Mouse (Mus musculus) E14TG2a.4 (cell line): ENCODE results near the gene Ppox.

Experiments
- H3K27me3 ChIP-seq: 2 replicates; pipeline ENCODE4 v1.6.1; 2014; ENCODE audit warnings: low read length, control low read depth; ENCODE audit not compliant: insufficient read depth
- H3K36me3 ChIP-seq: 2 replicates; pipeline ENCODE4 v1.6.1; 2014; ENCODE audit warnings: low read length, control low read depth; ENCODE audit not compliant: insufficient read depth
- H3K4me1 ChIP-seq: replicated peaks from 2 replicates; pipeline ENCODE4 v1.6.1; 2014; ENCODE audit warnings: low read depth, low read length, control low read depth
- H3K4me3 ChIP-seq: replicated peaks from 2 replicates; pipeline ENCODE4 v1.5.1; 2014; ENCODE audit warnings: mild to moderate bottlenecking, low read length
- H3K9me3 ChIP-seq: 2 replicates; pipeline ENCODE4 v1.6.1; 2014; ENCODE audit warnings: low read length, control low read depth
- CTCF ChIP-seq: conservative IDR thresholded peaks from 2 replicates; pipeline ENCODE4 v1.5.1; 2014; ENCODE audit warnings: low read length
- NANOG ChIP-seq: IDR thresholded peaks from 2 replicates; pipeline ENCODE4 v1.6.1; 2014; ENCODE audit warnings: borderline replicate concordance, low read length, mixed read lengths
- POU5F1 ChIP-seq: IDR thresholded peaks from 2 replicates; pipeline ENCODE4 v1.6.1; 2014; ENCODE audit warnings: low read length, borderline replicate concordance

Gene Ppox

GRCm38 (mm10) chr1:171265971-171266744 is 14.8 kb downstream of the Ppox start:
- Histone ChIP-seq H3K27me3 (0 out of 2 replicates have a peak, but pooled peaks cover 1% of the 10 kb centered on the region), H3K36me3 (no peaks in the 10 kb centered on the region), H3K4me3 (no peak overlapping the region), H3K4me1 (peaks cover 27% of the 10 kb centered on the region), H3K9me3 (no peaks in the 10 kb centered on the region)
- TF ChIP-seq POU5F1, result no peak
- TF ChIP-seq CTCF, result no peak
- no peak for TF ChIP-seq NANOG

GRCm38 (mm10) chr1:171263666-171264461 is 17.1 kb downstream of the Ppox start:
- H3K4me3 ChIP-seq, result no peak overlapping the region
- H3K36me3 ChIP-seq, result no peaks in the 10 kb centered on the region
- TF ChIP-seq CTCF, result peak; percentile 33
- TF ChIP-seq NANOG, result no peak
- peaks cover 18% of the 10 kb centered on the region for H3K4me1 ChIP-seq
- no peaks in the 10 kb centered on the region for H3K9me3 ChIP-seq
- peaks cover 12% of the 10 kb centered on the region; the same call in 1 of the 2 replicates for H3K27me3 ChIP-seq

GRCm38 (mm10) chr1:171263185-171263611 is 17.8 kb downstream of the Ppox start:
- no peak for TF ChIP-seq POU5F1
- TF ChIP-seq CTCF, result no peak
- TF ChIP-seq NANOG, result no peak
- Histone ChIP-seq H3K4me3 (no peak overlapping the region), H3K9me3 (no peaks in the 10 kb centered on the region)

GRCm38 (mm10) chr1:171262594-171263130 is 18.3 kb downstream of the Ppox start:
- Histone ChIP-seq H3K9me3 (no peaks in the 10 kb centered on the region), H3K4me3 (no peak overlapping the region), H3K4me1 (peaks cover 26% of the 10 kb centered on the region), H3K27me3 (peaks cover 14% of the 10 kb centered on the region; the same call in 1 of the 2 replicates), H3K36me3 (no peaks in the 10 kb centered on the region)
- TF ChIP-seq CTCF (no peak), POU5F1 (no peak), NANOG (no peak)

More at GRCm38 (mm10) chr1:171263185-171263611, 17.8 kb downstream of the Ppox start:
- peaks cover 21% of the 10 kb centered on the region for H3K4me1 ChIP-seq
- H3K27me3 ChIP-seq, result peaks cover 14% of the 10 kb centered on the region; the same call in 1 of the 2 replicates
- H3K36me3 ChIP-seq, result no peaks in the 10 kb centered on the region

- H3K9me3 ChIP-seq, result no peaks in the 10 kb centered on the region
- H3K27me3 ChIP-seq, result peaks cover 14% of the 10 kb centered on the region; the same call in 1 of the 2 replicates
- H3K4me3 ChIP-seq, result no peak overlapping the region
- peaks cover 45% of the 10 kb centered on the region for H3K4me1 ChIP-seq
- no peak for TF ChIP-seq POU5F1
- no peak for TF ChIP-seq CTCF
- no peak for TF ChIP-seq NANOG
- H3K36me3 ChIP-seq, result no peaks in the 10 kb centered on the region
These were observed 20.7 kb downstream of the Ppox start for GRCm38 (mm10) chr1:171260316-171260715.

GRCm38 (mm10) chr1:171258921-171259320 is 22.1 kb downstream of the Ppox start:
- H3K27me3 ChIP-seq, result peaks cover 17% of the 10 kb centered on the region; the same call in 1 of the 2 replicates
- no peaks in the 10 kb centered on the region for H3K36me3 ChIP-seq
- TF ChIP-seq POU5F1 (no peak), NANOG (no peak), CTCF (no peak)
- peaks cover 45% of the 10 kb centered on the region for H3K4me1 ChIP-seq
- peak overlapping the region; percentile 67 for H3K4me3 ChIP-seq
- H3K9me3 ChIP-seq, result no peaks in the 10 kb centered on the region

GRCm38 (mm10) chr1:171257781-171258180 is 23.2 kb downstream of the Ppox start:
- H3K27me3 ChIP-seq, result peaks cover 24% of the 10 kb centered on the region; the same call in 1 of the 2 replicates
- H3K9me3 ChIP-seq, result no peaks in the 10 kb centered on the region
- TF ChIP-seq POU5F1 (no peak), CTCF (no peak), NANOG (no peak)
- H3K36me3 ChIP-seq, result no peaks in the 10 kb centered on the region
- peaks cover 45% of the 10 kb centered on the region for H3K4me1 ChIP-seq
- H3K4me3 ChIP-seq, result no peak overlapping the region

- H3K9me3 ChIP-seq, result no peaks in the 10 kb centered on the region
- H3K27me3 ChIP-seq, result peaks cover 24% of the 10 kb centered on the region; the same call in 1 of the 2 replicates
- peak overlapping the region; percentile 48 for H3K4me3 ChIP-seq
- TF ChIP-seq NANOG (no peak), CTCF (peak; percentile 72)
- no peaks in the 10 kb centered on the region for H3K36me3 ChIP-seq
- peaks cover 46% of the 10 kb centered on the region for H3K4me1 ChIP-seq
These were observed 23.9 kb downstream of the Ppox start for GRCm38 (mm10) chr1:171256937-171257548.
